Mouse (Mus musculus): Measurements from ENCODE around the gene Tmem37.

- TF ChIP-seq CTCF (conservative IDR thresholded peaks at IDR 0.05; ENCODE audit: low read length) (no peak), NANOG (IDR thresholded peaks at IDR 0.05; ENCODE audit: borderline replicate concordance, low read length) (no peak)
These were observed 41.8 kb upstream of the Tmem37 start for GRCm38 (mm10) chr1:120115671-120116081.

All from E14TG2a.4 (cell line).